Mouse (Mus musculus): ENCODE data around the gene Blm. TPM values are rescaled to one million over a fixed set of nuclear protein-coding genes. Genes with fewer than 3 reads are reported as not detected.

The Blm gene
- polyA plus RNA-seq, 1 experiment from 2014 or later, result 11.3 TPM

- no peak for ATAC-seq (ENCODE audit: low FRiP score)
- Histone ChIP-seq H3K9ac (no peak overlapping the region), H3K4me2 (replicated peaks) (no peak overlapping the region), H3K27me3 (ENCODE audit: control insufficient read depth, insufficient read depth, low read length) (no peaks in the 10 kb centered on the region), H3K36me3 (replicated peaks; ENCODE audit: control insufficient read depth, insufficient read depth) (no peaks in the 10 kb centered on the region), H3K27ac (no peak overlapping the region), H3K9me3 (ENCODE audit: control insufficient read depth, low read length) (no peaks in the 10 kb centered on the region), H3K4me3 (replicated peaks; ENCODE audit: low read length) (no peak overlapping the region), H3K4me1 (replicated peaks; ENCODE audit: control insufficient read depth, insufficient read depth, low read length) (no peaks in the 10 kb centered on the region)
- no peak for DNase-seq (ENCODE audit: low spot score)
- WGBS, result 84% methylated on average over 10 of the region's 10 CpGs
These were observed 95.0 kb downstream of the Blm start for GRCm38 (mm10) chr7:80439789-80440488.

- H3K9me3 ChIP-seq (ENCODE audit: control insufficient read depth, low read length), result no peaks in the 10 kb centered on the region
- no peaks in the 10 kb centered on the region for H3K36me3 ChIP-seq (replicated peaks; ENCODE audit: control insufficient read depth, insufficient read depth)
- no peaks in the 10 kb centered on the region for H3K4me1 ChIP-seq (replicated peaks; ENCODE audit: control insufficient read depth, insufficient read depth, low read length)
- H3K27me3 ChIP-seq (ENCODE audit: control insufficient read depth, insufficient read depth, low read length), result no peaks in the 10 kb centered on the region
- no peak for ATAC-seq (ENCODE audit: low FRiP score)
- H3K4me2 ChIP-seq (replicated peaks), result no peak overlapping the region
- WGBS, result 37% methylated on average over 14 of the region's 15 CpGs
- H3K9ac ChIP-seq, result no peak overlapping the region
- no peak for DNase-seq (ENCODE audit: low spot score)
- H3K4me3 ChIP-seq (replicated peaks; ENCODE audit: low read length), result no peak overlapping the region
- no peak overlapping the region for H3K27ac ChIP-seq
These were observed 95.7 kb downstream of the Blm start for GRCm38 (mm10) chr7:80439032-80439760.

- H3K4me2 ChIP-seq (replicated peaks), result no peak overlapping the region
These were observed 98.3 kb downstream of the Blm start for GRCm38 (mm10) chr7:80436571-80436970.

GRCm38 (mm10) chr7:80435594-80435993, 99.3 kb downstream of the Blm start:
- Histone ChIP-seq H3K27me3 (ENCODE audit: control insufficient read depth, insufficient read depth, low read length) (no peaks in the 10 kb centered on the region), H3K36me3 (replicated peaks; ENCODE audit: control insufficient read depth, insufficient read depth) (no peaks in the 10 kb centered on the region), H3K27ac (no peak overlapping the region), H3K4me3 (replicated peaks; ENCODE audit: low read length) (no peak overlapping the region), H3K4me1 (replicated peaks; ENCODE audit: control insufficient read depth, insufficient read depth, low read length) (no peaks in the 10 kb centered on the region), H3K9me3 (ENCODE audit: control insufficient read depth, low read length) (no peaks in the 10 kb centered on the region), H3K9ac (no peak overlapping the region), H3K4me2 (replicated peaks) (no peak overlapping the region)
- 95% methylated on average over 3 of the region's 3 CpGs for WGBS
- ATAC-seq (ENCODE audit: low FRiP score), result no peak
- DNase-seq (ENCODE audit: low spot score), result no peak

More at GRCm38 (mm10) chr7:80436571-80436970, 98.3 kb downstream of the Blm start:
- Histone ChIP-seq H3K9ac (no peak overlapping the region), H3K36me3 (replicated peaks; ENCODE audit: control insufficient read depth, insufficient read depth) (no peaks in the 10 kb centered on the region), H3K27me3 (ENCODE audit: control insufficient read depth, insufficient read depth, low read length) (no peaks in the 10 kb centered on the region), H3K4me3 (replicated peaks; ENCODE audit: low read length) (no peak overlapping the region), H3K27ac (no peak overlapping the region), H3K9me3 (ENCODE audit: control insufficient read depth, low read length) (no peaks in the 10 kb centered on the region), H3K4me1 (replicated peaks; ENCODE audit: control insufficient read depth, insufficient read depth, low read length) (no peaks in the 10 kb centered on the region)
- ATAC-seq (ENCODE audit: low FRiP score), result no peak
- WGBS, result 90% methylated on average over 7 of the region's 7 CpGs
- DNase-seq (ENCODE audit: low spot score), result no peak

GRCm38 (mm10) chr7:80429661-80430060, 105.3 kb downstream of the Blm start:
- no peak overlapping the region for H3K4me3 ChIP-seq (replicated peaks; ENCODE audit: low read length)
- H3K27ac ChIP-seq, result no peak overlapping the region
- ATAC-seq (ENCODE audit: low FRiP score) (no peak), DNase-seq (ENCODE audit: low spot score) (no peak)
- no peaks in the 10 kb centered on the region for H3K36me3 ChIP-seq (replicated peaks; ENCODE audit: control insufficient read depth, insufficient read depth)
- no peak overlapping the region for H3K9ac ChIP-seq
- H3K4me2 ChIP-seq (replicated peaks), result no peak overlapping the region
- no peaks in the 10 kb centered on the region for H3K4me1 ChIP-seq (replicated peaks; ENCODE audit: control insufficient read depth, insufficient read depth, low read length)
- 90% methylated on average over 12 of the region's 12 CpGs for WGBS
- no peaks in the 10 kb centered on the region for H3K27me3 ChIP-seq (ENCODE audit: control insufficient read depth, insufficient read depth, low read length)
- H3K9me3 ChIP-seq (ENCODE audit: control insufficient read depth, low read length), result no peaks in the 10 kb centered on the region

GRCm38 (mm10) chr7:80427730-80428129, 107.2 kb downstream of the Blm start:
- Histone ChIP-seq H3K4me3 (replicated peaks; ENCODE audit: low read length) (no peak overlapping the region), H3K9ac (no peak overlapping the region), H3K9me3 (ENCODE audit: control insufficient read depth, low read length) (no peaks in the 10 kb centered on the region), H3K36me3 (replicated peaks; ENCODE audit: control insufficient read depth, insufficient read depth) (no peaks in the 10 kb centered on the region), H3K4me1 (replicated peaks; ENCODE audit: control insufficient read depth, insufficient read depth, low read length) (0 out of 2 replicates have a peak, but pooled peaks cover 2% of the 10 kb centered on the region), H3K27ac (no peak overlapping the region), H3K4me2 (replicated peaks) (no peak overlapping the region), H3K27me3 (ENCODE audit: control insufficient read depth, insufficient read depth, low read length) (no peaks in the 10 kb centered on the region)
- 84% methylated on average over 5 of the region's 5 CpGs for WGBS
- ATAC-seq (ENCODE audit: low FRiP score) (no peak), DNase-seq (ENCODE audit: low spot score) (no peak)

GRCm38 (mm10) chr7:80426363-80426762, 108.6 kb downstream of the Blm start:
- Histone ChIP-seq H3K9me3 (ENCODE audit: control insufficient read depth, low read length) (no peaks in the 10 kb centered on the region), H3K27me3 (ENCODE audit: control insufficient read depth, insufficient read depth, low read length) (no peaks in the 10 kb centered on the region), H3K36me3 (replicated peaks; ENCODE audit: control insufficient read depth, insufficient read depth) (no peaks in the 10 kb centered on the region), H3K4me2 (replicated peaks) (no peak overlapping the region), H3K9ac (no peak overlapping the region), H3K27ac (no peak overlapping the region), H3K4me1 (replicated peaks; ENCODE audit: control insufficient read depth, insufficient read depth, low read length) (0 out of 2 replicates have a peak, but pooled peaks cover 2% of the 10 kb centered on the region), H3K4me3 (replicated peaks; ENCODE audit: low read length) (no peak overlapping the region)
- ATAC-seq (ENCODE audit: low FRiP score), result no peak
- no peak for DNase-seq (ENCODE audit: low spot score)
- WGBS, result 79% methylated on average over 7 of the region's 7 CpGs

GRCm38 (mm10) chr7:80424722-80425121, 110.2 kb downstream of the Blm start:
- ATAC-seq (ENCODE audit: low FRiP score) (no peak), DNase-seq (ENCODE audit: low spot score) (no peak)
- no peak overlapping the region for H3K27ac ChIP-seq
- H3K27me3 ChIP-seq (ENCODE audit: control insufficient read depth, insufficient read depth, low read length), result no peaks in the 10 kb centered on the region
- H3K9ac ChIP-seq, result no peak overlapping the region
- no peaks in the 10 kb centered on the region for H3K9me3 ChIP-seq (ENCODE audit: control insufficient read depth, low read length)
- no peaks in the 10 kb centered on the region for H3K36me3 ChIP-seq (replicated peaks; ENCODE audit: control insufficient read depth, insufficient read depth)
- 75% methylated on average over 6 of the region's 6 CpGs for WGBS
- H3K4me3 ChIP-seq (replicated peaks; ENCODE audit: low read length), result no peak overlapping the region
- no peak overlapping the region for H3K4me2 ChIP-seq (replicated peaks)
- H3K4me1 ChIP-seq (replicated peaks; ENCODE audit: control insufficient read depth, insufficient read depth, low read length), result 0 out of 2 replicates have a peak, but pooled peaks cover 2% of the 10 kb centered on the region

GRCm38 (mm10) chr7:80422759-80423480, 112.0 kb downstream of the Blm start:
- DNase-seq (ENCODE audit: low spot score) (no peak), ATAC-seq (ENCODE audit: low FRiP score) (no peak)
- Histone ChIP-seq H3K27me3 (ENCODE audit: control insufficient read depth, insufficient read depth, low read length) (no peaks in the 10 kb centered on the region), H3K4me3 (replicated peaks; ENCODE audit: low read length) (no peak overlapping the region), H3K36me3 (replicated peaks; ENCODE audit: control insufficient read depth, insufficient read depth) (no peaks in the 10 kb centered on the region), H3K9ac (no peak overlapping the region), H3K4me2 (replicated peaks) (peak overlapping the region; percentile 15; the same call in 1 of the 2 replicates), H3K27ac (no peak overlapping the region), H3K9me3 (ENCODE audit: control insufficient read depth, low read length) (no peaks in the 10 kb centered on the region), H3K4me1 (replicated peaks; ENCODE audit: control insufficient read depth, insufficient read depth, low read length) (0 out of 2 replicates have a peak, but pooled peaks cover 2% of the 10 kb centered on the region)
- 32% methylated on average over 20 of the region's 20 CpGs for WGBS

Measured in hindbrain, embryonic 14.5 days (tissue).